Mouse (Mus musculus) c-Kit-positive CD71-negative TER-119-negative erythroid progenitor cells, embryonic 14.5 days (primary cell): ENCODE measurements around the gene Utp4.
"Not testable (repeated sequence)": the region's sequence is repeated elsewhere in the genome, so short reads cannot be mapped to it uniquely, and the experiment has no call there.

Experiments used
- DNase-seq: peaks from one replicate; pipeline ENCODE4 v3.0.0-alpha.2; 2013; ENCODE audit warnings: low read depth

Gene Utp4

GRCm38 (mm10) chr8:106893481-106894156 lies at the start of gene Utp4:
TSS of gene Utp4 (plus strand) at chr8:106893636.
- DNase-seq, result peak; percentile 76

GRCm38 (mm10) chr8:106850034-106850433 lies 43.4 kb upstream of the Utp4 start:
- no peak for DNase-seq

GRCm38 (mm10) chr8:106854534-106855241 lies 38.7 kb upstream of the Utp4 start:
- DNase-seq, result no peak

- no peak for DNase-seq
Observed at GRCm38 (mm10) chr8:106855242-106855562, 38.2 kb upstream of the Utp4 start.

GRCm38 (mm10) chr8:106862845-106863244 lies 30.6 kb upstream of the Utp4 start:
- no peak for DNase-seq

- DNase-seq, result no peak
Observed at GRCm38 (mm10) chr8:106865354-106865753, 28.1 kb upstream of the Utp4 start.

- DNase-seq, result no peak
Observed at GRCm38 (mm10) chr8:106870051-106870450, 23.4 kb upstream of the Utp4 start, which contains the start of gene Has3. TSS of gene Has3 (plus strand) at chr8:106870242.

- DNase-seq, result no peak
Observed at GRCm38 (mm10) chr8:106870537-106871327, 22.7 kb upstream of the Utp4 start.

GRCm38 (mm10) chr8:106871328-106871926 lies 22.0 kb upstream of the Utp4 start:
- no peak for DNase-seq

GRCm38 (mm10) chr8:106871931-106872371 lies 21.5 kb upstream of the Utp4 start:
- DNase-seq, result no peak

- no peak for DNase-seq
Observed at GRCm38 (mm10) chr8:106872454-106873034, 20.9 kb upstream of the Utp4 start.

- DNase-seq, result no peak
Observed at GRCm38 (mm10) chr8:106880121-106880707, 13.2 kb upstream of the Utp4 start.

- not testable (repeated sequence) for DNase-seq
Observed at GRCm38 (mm10) chr8:106884094-106884493, 9.3 kb upstream of the Utp4 start.

GRCm38 (mm10) chr8:106884826-106885400 lies 8.5 kb upstream of the Utp4 start:
- not testable (repeated sequence) for DNase-seq

GRCm38 (mm10) chr8:106887336-106888189 lies 5.9 kb upstream of the Utp4 start:
- DNase-seq, result peak; percentile 88

- DNase-seq, result no peak
Observed at GRCm38 (mm10) chr8:106888803-106889202, 4.6 kb upstream of the Utp4 start.

GRCm38 (mm10) chr8:106892210-106892805 lies 1.1 kb upstream of the Utp4 start:
- no peak for DNase-seq

GRCm38 (mm10) chr8:106892806-106893451 lies 507 bp upstream of the Utp4 start:
- DNase-seq, result no peak

- DNase-seq, result no peak
Observed at GRCm38 (mm10) chr8:106899473-106899872, 6.0 kb downstream of the Utp4 start.
